Mouse (Mus musculus) olfactory bulb, adult 2 months (tissue): ENCODE data around the gene Arl15. TPM values are rescaled to one million over a fixed set of nuclear protein-coding genes. Genes with fewer than 3 reads are reported as not detected.

Experiments used
- H3K27ac ChIP-seq: fragments of 200-500 bp; 2 replicates; pipeline ENCODE4 v1.5.1; 2012; ENCODE audit warnings: low read depth, low read length; ENCODE audit not compliant: insufficient read depth
- H3K4me1 ChIP-seq: fragments of 200-500 bp; 2 replicates; pipeline ENCODE4 v1.6.1; 2012; ENCODE audit warnings: low read length; ENCODE audit not compliant: control insufficient read depth, insufficient read depth
- H3K4me3 ChIP-seq: fragments of 200-500 bp; 2 replicates; pipeline ENCODE4 v1.5.1; 2012; ENCODE audit warnings: mild to moderate bottlenecking, low read depth, low read length, moderate library complexity; ENCODE audit not compliant: insufficient read depth
- CTCF ChIP-seq: fragments of 200-500 bp; IDR thresholded peaks from 2 replicates; pipeline ENCODE4 v1.5.1; 2012; ENCODE audit warnings: low read depth, mild to moderate bottlenecking, low read length, moderate library complexity; ENCODE audit not compliant: insufficient read depth
- POLR2A ChIP-seq: fragments of 200-500 bp; IDR thresholded peaks from 2 replicates; pipeline ENCODE4 v1.6.1; 2012; ENCODE audit warnings: mild to moderate bottlenecking, low read depth, low read length, moderate library complexity; ENCODE audit not compliant: insufficient read depth
- WGBS: fragments of 180-500 bp; shearing (Covaris S2); methylation state at CpG from one replicate; pipeline ENCODE4 v1.1.7; 2018; 5-methylcytosine and 5-hydroxymethylcytosine counted together
- polyA plus RNA-seq: library from polyadenylated mRNA; stranded (reverse); fragments of >200 nt; gene quantifications from 2 replicates; pipeline ENCODE4 v1.2.4, GENCODE M21; 2012; ENCODE audit warnings: low replicate concordance; ENCODE audit not compliant: missing spikeins, insufficient read depth, insufficient read length

Arl15 gene
- polyA plus RNA-seq, 1 experiment, result not detected

GRCm38 (mm10) chr13:113994586-113994985 is 200.3 kb downstream of the Arl15 start:
- Histone ChIP-seq H3K4me3 (no peak overlapping the region), H3K27ac (no peak overlapping the region), H3K4me1 (peaks cover 6% of the 10 kb centered on the region)
- 75% methylated on average over 6 of the region's 6 CpGs for WGBS
- TF ChIP-seq POLR2A (no peak), CTCF (no peak)

- H3K27ac ChIP-seq, result no peak overlapping the region
- TF ChIP-seq CTCF, result no peak
- TF ChIP-seq POLR2A, result no peak
- 48% methylated on average over 9 of the region's 9 CpGs for WGBS
- H3K4me3 ChIP-seq, result no peak overlapping the region
- peaks cover 5% of the 10 kb centered on the region for H3K4me1 ChIP-seq
Measured at GRCm38 (mm10) chr13:113995490-113996236, 201.4 kb downstream of the Arl15 start.

- TF ChIP-seq CTCF (no peak), POLR2A (no peak)
- H3K4me3 ChIP-seq, result no peak overlapping the region
- WGBS, result 88% methylated on average over 12 of the region's 12 CpGs
- H3K4me1 ChIP-seq, result peaks cover 3% of the 10 kb centered on the region; the same call in 1 of the 2 replicates
- H3K27ac ChIP-seq, result no peak overlapping the region
Measured at GRCm38 (mm10) chr13:113998811-113999210, 204.5 kb downstream of the Arl15 start.

GRCm38 (mm10) chr13:114003463-114003862 is 209.2 kb downstream of the Arl15 start:
- H3K4me1 ChIP-seq, result no peaks in the 10 kb centered on the region
- H3K27ac ChIP-seq, result no peak overlapping the region
- 96% methylated on average over 10 of the region's 10 CpGs for WGBS
- H3K4me3 ChIP-seq, result no peak overlapping the region
- TF ChIP-seq CTCF (no peak), POLR2A (no peak)

GRCm38 (mm10) chr13:114004191-114004590 is 209.9 kb downstream of the Arl15 start:
- Histone ChIP-seq H3K4me3 (no peak overlapping the region), H3K27ac (no peak overlapping the region), H3K4me1 (no peaks in the 10 kb centered on the region)
- 88% methylated on average over 6 of the region's 6 CpGs for WGBS
- TF ChIP-seq CTCF (no peak), POLR2A (no peak)

- peak overlapping the region; percentile 70; the same call in 1 of the 2 replicates for H3K27ac ChIP-seq
- no peak for TF ChIP-seq CTCF
- TF ChIP-seq POLR2A, result no peak
- 38% methylated on average over 9 of the region's 9 CpGs for WGBS
- no peak overlapping the region for H3K4me3 ChIP-seq
- peaks cover 10% of the 10 kb centered on the region for H3K4me1 ChIP-seq
Measured at GRCm38 (mm10) chr13:114009786-114010185, 215.5 kb downstream of the Arl15 start.

GRCm38 (mm10) chr13:114010521-114010920 is 216.2 kb downstream of the Arl15 start:
- TF ChIP-seq CTCF, result no peak
- no peak for TF ChIP-seq POLR2A
- Histone ChIP-seq H3K27ac (no peak overlapping the region), H3K4me3 (no peak overlapping the region), H3K4me1 (peaks cover 10% of the 10 kb centered on the region)
- 72% methylated on average over 9 of the region's 9 CpGs for WGBS

GRCm38 (mm10) chr13:114011019-114011418 is 216.7 kb downstream of the Arl15 start:
- peaks cover 10% of the 10 kb centered on the region for H3K4me1 ChIP-seq
- WGBS, result 47% methylated on average over 12 of the region's 12 CpGs
- TF ChIP-seq CTCF, result no peak
- no peak overlapping the region for H3K4me3 ChIP-seq
- H3K27ac ChIP-seq, result no peak overlapping the region

GRCm38 (mm10) chr13:114017928-114018327 is 223.6 kb downstream of the Arl15 start:
- no peak overlapping the region for H3K4me3 ChIP-seq
- 54% methylated on average over 8 of the region's 8 CpGs for whole genome bisulfite sequencing
- TF ChIP-seq POLR2A (no peak), CTCF (no peak)

GRCm38 (mm10) chr13:114023541-114023940 is 229.2 kb downstream of the Arl15 start:
- no peak for TF ChIP-seq POLR2A
- TF ChIP-seq CTCF, result no peak
- WGBS, result 96% methylated on average over 7 of the region's 7 CpGs
- Histone ChIP-seq H3K27ac (no peak overlapping the region), H3K4me1 (no peaks in the 10 kb centered on the region), H3K4me3 (no peak overlapping the region)

More at GRCm38 (mm10) chr13:114017928-114018327, 223.6 kb downstream of the Arl15 start:
- H3K27ac ChIP-seq, result no peak overlapping the region
- no peaks in the 10 kb centered on the region for H3K4me1 ChIP-seq
